Mouse (Mus musculus) ovary, adult 10 weeks (tissue): Measurements from ENCODE around the gene Ece1. TPM values are rescaled to one million over a fixed set of nuclear protein-coding genes. Genes with fewer than 3 reads are reported as not detected.

Experiments used
- polyA plus RNA-seq: library from polyadenylated mRNA; stranded (reverse); fragments of 350-450 nt; fragmentation: Illumina TruSeq; extraction: RNeasy Lipid Tissue Mini Kit (QIAGEN cat#74804); gene quantifications from one replicate; pipeline ENCODE4 v1.2.3, GENCODE M21; 2014

Ece1 gene
- 32.0 TPM for polyA plus RNA-seq

DNA sequence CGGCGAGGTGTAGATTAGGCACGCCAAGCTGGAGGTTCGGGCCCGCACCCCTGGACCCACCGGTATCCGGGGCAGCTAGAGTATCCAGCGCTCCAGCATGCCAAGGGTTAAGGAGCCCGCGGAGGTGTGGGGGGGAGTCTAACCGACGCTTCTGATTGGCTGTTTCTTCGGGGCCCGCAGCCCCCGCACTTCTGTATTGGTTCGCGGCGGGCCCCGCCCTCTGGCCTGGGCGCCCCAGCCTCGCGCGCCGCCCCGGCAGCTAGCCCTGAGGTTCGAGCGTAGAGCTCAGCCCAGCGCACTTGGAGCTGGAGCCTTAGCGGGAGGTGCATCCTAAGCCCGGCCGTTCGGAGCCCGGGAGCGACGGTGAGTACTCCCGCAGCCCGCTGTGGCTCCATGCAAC lies at the start of gene Ece1:
Gene Ece1 (plus strand): TSS at position 219 of the 400 bp plus-strand sequence.

GRCm38 (mm10) chr4:137992890-137993289 lies 130.9 kb downstream of the Ece1 start, which contains the start of gene Eif4g3:
TSS of gene Eif4g3 (plus strand) at chr4:137993022.

Other genes starting within 250 kb of the Ece1 start
- 0.46 TPM for gene Rap1gap, start 197.5 kb upstream of the Ece1 start, polyA plus RNA-seq
- gene Alpl, start 65.9 kb upstream of the Ece1 start, polyA plus RNA-seq: 2.4 TPM
- gene Eif4g3, start 130.8 kb downstream of the Ece1 start, polyA plus RNA-seq: 38.5 TPM